Comparison of ENCODE assay signal across 18 mouse cellular contexts in the genomic region with DNA sequence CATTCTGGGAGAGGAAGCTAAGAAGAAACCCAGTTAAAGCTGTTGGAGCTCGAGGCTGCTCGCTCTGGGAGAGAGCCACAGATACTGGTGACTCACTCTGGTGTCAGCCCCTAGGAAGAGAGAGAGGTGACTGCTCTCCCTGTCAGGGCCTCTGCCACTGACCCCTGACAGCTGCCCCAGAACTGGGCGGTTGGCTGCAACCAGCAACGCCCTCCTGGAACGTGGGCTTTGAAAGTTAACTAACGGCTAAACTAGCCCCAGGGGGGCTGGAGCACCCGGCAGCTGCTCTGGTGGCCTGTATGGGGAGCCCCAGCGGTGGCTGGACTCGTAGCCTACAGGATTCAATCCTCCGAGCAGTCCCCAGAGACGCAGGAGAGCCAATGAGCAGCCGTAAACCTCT. TPM values are rescaled to one million over a fixed set of nuclear protein-coding genes. Genes with fewer than 3 reads are reported as not detected.
DNase-seq lines count a peak whose midpoint lies in the region; ATAC-seq lines count a peak whose summit lies in the region.
"Had no signal": no experiment of that assay in that cellular context is flagged by ENCODE, and none has a peak within 500 bp of the region (broad histone marks: within the 10 kb centered on the region; RNA-seq: fewer than 3 reads in every experiment).

No protein-coding gene starts in this region.

- no peak overlapping the region for H3K4me2 ChIP-seq in limb, embryonic 11.5 days (ENCODE audit: low read depth, severe bottlenecking)
- no peak overlapping the region for H3K4me2 ChIP-seq in embryonic facial prominence, embryonic 15.5 days (replicated peaks)
- no peak overlapping the region for H3K4me2 ChIP-seq in forebrain, embryonic 15.5 days (replicated peaks)
- H3K4me2 ChIP-seq: hindbrain, embryonic 13.5 days; liver, embryonic 13.5 days had no signal

- peaks cover 15% of the 10 kb centered on the region for H3K4me1 ChIP-seq in limb, embryonic 11.5 days (ENCODE audit: control insufficient read depth, insufficient read depth, low read length)
- H3K4me1 ChIP-seq in limb, embryonic 10.5 days = peaks cover 34% of the 10 kb centered on the region
- H3K4me1 ChIP-seq in embryonic facial prominence, embryonic 15.5 days = peaks cover 42% of the 10 kb centered on the region
- H3K4me1 ChIP-seq in forebrain, embryonic 15.5 days = peaks cover 27% of the 10 kb centered on the region

- no peak overlapping the region for H3K4me3 ChIP-seq in limb, embryonic 11.5 days (ENCODE audit: low read depth, low read length)
- H3K4me3 ChIP-seq in limb, embryonic 10.5 days = no peak overlapping the region
- no peak overlapping the region for H3K4me3 ChIP-seq in embryonic facial prominence, embryonic 15.5 days (replicated peaks)
- H3K4me3 ChIP-seq in forebrain, embryonic 15.5 days = no peak overlapping the region
- H3K4me3 ChIP-seq: heart, adult 2 months; hindbrain, embryonic 13.5 days; liver, embryonic 13.5 days had no signal

- WGBS in limb, embryonic 11.5 days = 21% methylated on average over 12 of the region's 12 CpGs
- 21% methylated on average over 12 of the region's 12 CpGs for WGBS in limb, embryonic 10.5 days
- 17% methylated on average over 12 of the region's 12 CpGs for WGBS in embryonic facial prominence, embryonic 15.5 days
- WGBS in forebrain, embryonic 15.5 days = 20% methylated on average over 12 of the region's 12 CpGs

- peaks cover 47% of the 10 kb centered on the region for H3K27me3 ChIP-seq in limb, embryonic 11.5 days (ENCODE audit: control insufficient read depth, insufficient read depth, low read length)
- peaks cover 79% of the 10 kb centered on the region for H3K27me3 ChIP-seq in limb, embryonic 10.5 days (ENCODE audit: low read depth, poor library complexity, severe bottlenecking)
- H3K27me3 ChIP-seq in embryonic facial prominence, embryonic 15.5 days = peaks cover 50% of the 10 kb centered on the region
- H3K27me3 ChIP-seq in forebrain, embryonic 15.5 days = peaks cover 52% of the 10 kb centered on the region

- H3K9me3 ChIP-seq in limb, embryonic 11.5 days (ENCODE audit: control insufficient read depth, low read length) = no peaks in the 10 kb centered on the region
- no peaks in the 10 kb centered on the region for H3K9me3 ChIP-seq in limb, embryonic 10.5 days (replicated peaks)
- no peaks in the 10 kb centered on the region for H3K9me3 ChIP-seq in embryonic facial prominence, embryonic 15.5 days (replicated peaks)
- no peaks in the 10 kb centered on the region for H3K9me3 ChIP-seq in forebrain, embryonic 15.5 days
- H3K9me3 ChIP-seq: hindbrain, embryonic 13.5 days; liver, embryonic 13.5 days had no signal

- ATAC-seq in limb, embryonic 11.5 days (ENCODE audit: insufficient number of reproducible peaks, low FRiP score, low TSS enrichment, low read depth) = no peak
- 0 out of 2 replicates have a peak, but pooled peaks have one; percentile 16 for ATAC-seq in embryonic facial prominence, embryonic 15.5 days (ENCODE audit: insufficient number of reproducible peaks, low FRiP score, low TSS enrichment, low read depth)
- no peak for ATAC-seq in forebrain, embryonic 15.5 days (replicated peaks)
- ATAC-seq: forebrain, embryonic 14.5 days; intestine, embryonic 16.5 days had no signal

- no peak overlapping the region for H3K27ac ChIP-seq in limb, embryonic 11.5 days (replicated peaks; ENCODE audit: low read depth, low read length)
- H3K27ac ChIP-seq in limb, embryonic 10.5 days = no peak overlapping the region
- no peak overlapping the region for H3K27ac ChIP-seq in embryonic facial prominence, embryonic 15.5 days (replicated peaks)
- no peak overlapping the region for H3K27ac ChIP-seq in forebrain, embryonic 15.5 days (replicated peaks)
- H3K27ac ChIP-seq: heart, adult 2 months; hindbrain, embryonic 13.5 days; liver, embryonic 13.5 days; macrophage had no signal

- H3K36me3 ChIP-seq in limb, embryonic 11.5 days (ENCODE audit: control insufficient read depth, insufficient read depth, low read length) = no peaks in the 10 kb centered on the region
- no peaks in the 10 kb centered on the region for H3K36me3 ChIP-seq in limb, embryonic 10.5 days
- H3K36me3 ChIP-seq in embryonic facial prominence, embryonic 15.5 days = no peaks in the 10 kb centered on the region
- no peaks in the 10 kb centered on the region for H3K36me3 ChIP-seq in forebrain, embryonic 15.5 days
- H3K36me3 ChIP-seq: hindbrain, embryonic 13.5 days; liver, embryonic 13.5 days had no signal

- H3K9ac ChIP-seq in limb, embryonic 11.5 days (ENCODE audit: low read length) = peak overlapping the region; percentile 12; the same call in 1 of the 2 replicates
- no peak overlapping the region for H3K9ac ChIP-seq in embryonic facial prominence, embryonic 15.5 days
- H3K9ac ChIP-seq in forebrain, embryonic 15.5 days (replicated peaks) = no peak overlapping the region
- H3K9ac ChIP-seq: hindbrain, embryonic 13.5 days; liver, embryonic 13.5 days had no signal

- DNase-seq in limb, embryonic 11.5 days (ENCODE audit: low spot score) = no peak
- DNase-seq in limb, embryonic 10.5 days (ENCODE audit: low spot score) = no peak
- DNase-seq in 3T3-L1 (ENCODE audit: low read depth, low spot score) = peak; percentile 80
- DNase-seq in Muller cell, postnatal 12 days (ENCODE audit: inconsistent ontology term) = peak; percentile 52
- no peak for DNase-seq in thymus, postnatal 0 days (ENCODE audit: low spot score)
- no peak for DNase-seq in kidney, postnatal 25 days
- DNase-seq: cerebellum, adult 11 months; heart, adult 2 months; kidney, postnatal 36 days; liver, embryonic 13.5 days; thymus, postnatal 25 days had no signal

RNA-seq across cellular contexts. Expression of a gene that starts 3.6 kb away (rescaled TPM):
- polyA plus RNA-seq in limb, embryonic 11.5 days (2014; fragmentation: Nextera tagmentation; extraction: Ambion mirVana) = not detected in 2 replicates
- polyA plus RNA-seq in limb, embryonic 10.5 days (2016; fragmentation: Nextera tagmentation; extraction: Ambion mirVana) = not detected in 2 replicates
- polyA plus RNA-seq in embryonic facial prominence, embryonic 15.5 days (2015; fragmentation: Nextera tagmentation; extraction: Ambion mirVana) = 2.5 and 5.1 TPM in 2 replicates
- polyA plus RNA-seq in forebrain, embryonic 15.5 days (2015; fragmentation: Nextera tagmentation; extraction: Ambion mirVana) = 0.11 and 0.56 TPM in 2 replicates
- 0.05 and 0.13 TPM in 2 replicates for polyA plus RNA-seq in thymus, postnatal 0 days (2015; fragmentation: Nextera tagmentation; extraction: Ambion mirVana)
- polyA plus RNA-seq: intestine, embryonic 16.5 days; liver, embryonic 13.5 days; macrophage; spleen, adult 2 months had no signal

RNA-seq across cellular contexts. Expression of a gene that starts 19.0 kb away (rescaled TPM):
- polyA plus RNA-seq in limb, embryonic 11.5 days (2014; fragmentation: Nextera tagmentation; extraction: Ambion mirVana) = 0.45 and 0.65 TPM in 2 replicates
- 1.1 and 1.2 TPM in 2 replicates for polyA plus RNA-seq in limb, embryonic 10.5 days (2016; fragmentation: Nextera tagmentation; extraction: Ambion mirVana)
- polyA plus RNA-seq in embryonic facial prominence, embryonic 15.5 days (2015; fragmentation: Nextera tagmentation; extraction: Ambion mirVana) = 3.9 and 5.8 TPM in 2 replicates
- polyA plus RNA-seq in forebrain, embryonic 15.5 days (2015; fragmentation: Nextera tagmentation; extraction: Ambion mirVana) = 0.57 and 0.80 TPM in 2 replicates
- 0.27 and 0.55 TPM in 2 replicates for polyA plus RNA-seq in thymus, postnatal 0 days (2015; fragmentation: Nextera tagmentation; extraction: Ambion mirVana)

Comparison
In these comparisons a context has a peak if more than half of its experiments do, and no peak if none do; other contexts are left out.
1. DNase-seq: peak in 3T3-L1 (single experiment) and Muller cell, postnatal 12 days (single experiment); none in limb, embryonic 11.5 days (single experiment), limb, embryonic 10.5 days (single experiment), thymus, postnatal 0 days (single experiment) and kidney, postnatal 25 days (0 of 2).